Mouse (Mus musculus) kidney, postnatal 0 days (tissue): Measurements from ENCODE around the gene Ksr2. TPM values are rescaled to one million over a fixed set of nuclear protein-coding genes. Genes with fewer than 3 reads are reported as not detected.

Experiments used
- ATAC-seq: fragments of 200-750 bp; cut with Nextera tagmentation; replicated peaks from 2 replicates; pipeline ENCODE4 v1.8.0; 2017; ENCODE audit warnings: low read depth, moderate number of reproducible peaks, moderate TSS enrichment, moderate library complexity; ENCODE audit not compliant: low FRiP score
- DNase-seq: peaks from one replicate; pipeline ENCODE4 v3.0.0-alpha.2; 2016; ENCODE audit warnings: low spot score
- H3K27ac ChIP-seq: fragments of 300-500 bp; sonication (generic); 2 replicates; pipeline ENCODE4 v1.5.1; 2014; ENCODE audit warnings: mild to moderate bottlenecking
- H3K27me3 ChIP-seq: fragments of 300-500 bp; sonication (generic); 2 replicates; pipeline ENCODE4 v1.6.1; 2014; ENCODE audit warnings: low read length, mixed read lengths; ENCODE audit not compliant: insufficient read depth
- H3K36me3 ChIP-seq: fragments of 300-500 bp; sonication (generic); 2 replicates; pipeline ENCODE4 v1.6.1; 2014; ENCODE audit warnings: low read length, mixed read lengths; ENCODE audit not compliant: insufficient read depth
- H3K4me1 ChIP-seq: fragments of 300-500 bp; sonication (generic); replicated peaks from 2 replicates; pipeline ENCODE4 v1.6.1; 2014; ENCODE audit warnings: antibody characterized with exemption, low read length, mixed read lengths; ENCODE audit not compliant: insufficient read depth
- H3K4me2 ChIP-seq: fragments of 300-500 bp; sonication (generic); 2 replicates; pipeline ENCODE4 v1.6.1; 2014; ENCODE audit warnings: mild to moderate bottlenecking, low read length, moderate library complexity, mixed read lengths
- H3K4me3 ChIP-seq: fragments of 300-500 bp; sonication (generic); replicated peaks from 2 replicates; pipeline ENCODE4 v1.5.1; 2014; ENCODE audit warnings: low read depth, low read length
- H3K9ac ChIP-seq: fragments of 300-500 bp; sonication (generic); 2 replicates; pipeline ENCODE4 v1.6.1; 2014; ENCODE audit warnings: low read depth, low read length
- H3K9me3 ChIP-seq: fragments of 300-500 bp; sonication (generic); replicated peaks from 2 replicates; pipeline ENCODE4 v1.6.1; 2016; ENCODE audit warnings: low read length, inconsistent platforms, mixed read lengths
- CTCF ChIP-seq: IDR thresholded peaks from 2 replicates; pipeline ENCODE4 v1.5.1; 2016; ENCODE audit warnings: antibody characterized with exemption, low read depth, mild to moderate bottlenecking, moderate library complexity
- WGBS: fragments of 180-500 bp; shearing (Covaris S2); extraction: QIAGEN DNeasy Blood & Tissue Kit; methylation state at CpG from one replicate; pipeline ENCODE4 v1.1.7; 2014; 5-methylcytosine and 5-hydroxymethylcytosine counted together
- polyA plus RNA-seq: library from polyadenylated mRNA; unstranded; fragments of >200 nt; fragmentation: Nextera tagmentation; extraction: Ambion mirVana; gene quantifications from 2 replicates; pipeline ENCODE4 v1.2.1, GENCODE M21; 2015

The Ksr2 gene
- polyA plus RNA-seq, 1 experiment from 2014 or later: 0.71 TPM

- no peak overlapping the region for H3K4me2 ChIP-seq
- no peak overlapping the region for H3K27ac ChIP-seq
- H3K9ac ChIP-seq: no peak overlapping the region
- H3K4me1 ChIP-seq: 0 out of 2 replicates have a peak, but pooled peaks cover 3% of the 10 kb centered on the region
- 83% methylated on average over 4 of the region's 4 CpGs for WGBS
- no peak for ATAC-seq
- no peak for DNase-seq
- no peaks in the 10 kb centered on the region for H3K36me3 ChIP-seq
- no peak for TF ChIP-seq CTCF
- no peak overlapping the region for H3K4me3 ChIP-seq
- H3K27me3 ChIP-seq: no peaks in the 10 kb centered on the region
- no peaks in the 10 kb centered on the region for H3K9me3 ChIP-seq
Measured at GRCm38 (mm10) chr5:117521156-117521555, 107.4 kb downstream of the Ksr2 start.

GRCm38 (mm10) chr5:117521701-117522100, 107.9 kb downstream of the Ksr2 start:
- no peak overlapping the region for H3K27ac ChIP-seq
- no peak overlapping the region for H3K4me2 ChIP-seq
- H3K4me3 ChIP-seq: no peak overlapping the region
- TF ChIP-seq CTCF: no peak
- no peak for DNase-seq
- H3K4me1 ChIP-seq: 0 out of 2 replicates have a peak, but pooled peaks cover 3% of the 10 kb centered on the region
- no peak overlapping the region for H3K9ac ChIP-seq
- H3K9me3 ChIP-seq: no peaks in the 10 kb centered on the region
- no peaks in the 10 kb centered on the region for H3K36me3 ChIP-seq
- H3K27me3 ChIP-seq: no peaks in the 10 kb centered on the region
- WGBS: 92% methylated on average over 4 of the region's 4 CpGs
- no peak for ATAC-seq

GRCm38 (mm10) chr5:117522471-117522870, 108.7 kb downstream of the Ksr2 start:
- Histone ChIP-seq H3K4me2 (no peak overlapping the region), H3K9ac (no peak overlapping the region), H3K27ac (no peak overlapping the region), H3K4me1 (0 out of 2 replicates have a peak, but pooled peaks cover 3% of the 10 kb centered on the region), H3K27me3 (no peaks in the 10 kb centered on the region), H3K36me3 (no peaks in the 10 kb centered on the region), H3K4me3 (no peak overlapping the region), H3K9me3 (no peaks in the 10 kb centered on the region)
- ATAC-seq: no peak
- WGBS: 80% methylated on average over 4 of the region's 4 CpGs
- no peak for DNase-seq
- peak; percentile 54 for TF ChIP-seq CTCF

- no peaks in the 10 kb centered on the region for H3K4me1 ChIP-seq
- no peak overlapping the region for H3K27ac ChIP-seq
- TF ChIP-seq CTCF: no peak
- no peaks in the 10 kb centered on the region for H3K27me3 ChIP-seq
- ATAC-seq (no peak), DNase-seq (no peak)
- no peaks in the 10 kb centered on the region for H3K36me3 ChIP-seq
- H3K4me2 ChIP-seq: no peak overlapping the region
- no peaks in the 10 kb centered on the region for H3K9me3 ChIP-seq
- whole genome bisulfite sequencing: 70% methylated on average over 10 of the region's 10 CpGs
- no peak overlapping the region for H3K9ac ChIP-seq
- no peak overlapping the region for H3K4me3 ChIP-seq
Measured at GRCm38 (mm10) chr5:117523010-117523409, 109.2 kb downstream of the Ksr2 start.

- WGBS: 21% methylated on average over 6 of the region's 6 CpGs
- no peak overlapping the region for H3K27ac ChIP-seq
- peaks cover 5% of the 10 kb centered on the region; the same call in 1 of the 2 replicates for H3K4me1 ChIP-seq
- DNase-seq (peak; percentile 52), ATAC-seq (no peak)
- no peak overlapping the region for H3K4me2 ChIP-seq
- H3K27me3 ChIP-seq: peaks cover 6% of the 10 kb centered on the region; the same call in 1 of the 2 replicates
- TF ChIP-seq CTCF: no peak
- no peaks in the 10 kb centered on the region for H3K9me3 ChIP-seq
- H3K36me3 ChIP-seq: no peaks in the 10 kb centered on the region
- no peak overlapping the region for H3K9ac ChIP-seq
- no peak overlapping the region for H3K4me3 ChIP-seq
Measured at GRCm38 (mm10) chr5:117530991-117531390, 117.2 kb downstream of the Ksr2 start.

- H3K9ac ChIP-seq: no peak overlapping the region
- H3K9me3 ChIP-seq: no peaks in the 10 kb centered on the region
- no peaks in the 10 kb centered on the region for H3K36me3 ChIP-seq
- no peak overlapping the region for H3K4me2 ChIP-seq
- H3K27ac ChIP-seq: no peak overlapping the region
- 86% methylated on average over 3 of the region's 3 CpGs for WGBS
- no peak for TF ChIP-seq CTCF
- H3K4me1 ChIP-seq: no peaks in the 10 kb centered on the region; the same call in 1 of the 2 replicates
- H3K27me3 ChIP-seq: 0 out of 2 replicates have a peak, but pooled peaks cover 1% of the 10 kb centered on the region
- DNase-seq (no peak), ATAC-seq (no peak)
- no peak overlapping the region for H3K4me3 ChIP-seq
Measured at GRCm38 (mm10) chr5:117539221-117539620, 125.4 kb downstream of the Ksr2 start.

GRCm38 (mm10) chr5:117541654-117542053, 127.9 kb downstream of the Ksr2 start:
- no peak for TF ChIP-seq CTCF
- ATAC-seq (no peak; the same call in 1 of the 2 replicates), DNase-seq (peak; percentile 72)
- no peaks in the 10 kb centered on the region for H3K27me3 ChIP-seq
- H3K4me3 ChIP-seq: no peak overlapping the region
- no peak overlapping the region for H3K9ac ChIP-seq
- no peaks in the 10 kb centered on the region for H3K4me1 ChIP-seq
- H3K9me3 ChIP-seq: no peaks in the 10 kb centered on the region
- H3K4me2 ChIP-seq: no peak overlapping the region
- no peaks in the 10 kb centered on the region for H3K36me3 ChIP-seq
- 9% methylated on average over 8 of the region's 8 CpGs for WGBS
- H3K27ac ChIP-seq: no peak overlapping the region
